Mouse (Mus musculus): ENCODE measurements around the gene Fam89b. TPM values are rescaled to one million over a fixed set of nuclear protein-coding genes. Genes with fewer than 3 reads are reported as not detected.

Gene Fam89b
- polyA plus RNA-seq, 1 experiment from 2014 or later = 92.9 TPM

DNA sequence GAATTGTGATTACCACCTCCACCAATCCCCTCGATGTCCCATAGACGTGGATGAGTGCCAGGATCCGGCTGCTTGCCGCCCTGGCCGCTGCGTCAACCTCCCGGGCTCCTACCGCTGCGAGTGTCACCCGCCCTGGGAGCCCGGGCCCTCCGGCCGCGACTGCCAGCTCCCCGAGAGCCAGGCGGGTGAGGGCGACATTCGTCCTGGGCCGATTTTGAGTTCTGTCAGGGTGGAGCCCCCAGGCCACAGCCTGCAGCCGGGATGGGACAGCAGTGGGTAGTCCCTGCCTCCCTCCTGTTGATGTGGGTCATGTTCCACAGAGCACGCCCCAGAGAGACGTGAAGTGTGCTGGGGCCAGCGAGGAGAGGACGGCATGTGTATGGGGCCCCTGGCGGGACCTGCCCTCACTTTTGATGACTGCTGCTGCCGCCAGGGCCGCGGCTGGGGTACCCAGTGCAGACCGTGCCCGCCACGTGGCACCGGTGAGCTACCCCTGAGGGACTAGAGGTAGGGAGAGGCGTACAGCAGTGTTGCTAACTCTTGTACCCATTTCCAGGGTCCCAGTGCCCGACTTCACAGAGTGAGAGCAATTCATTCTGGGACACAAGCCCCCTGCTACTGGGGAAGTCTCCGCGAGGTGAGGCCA, 27.7 kb upstream of the Fam89b start:
- Histone ChIP-seq H3K9ac (ENCODE audit: low read length) (peak overlapping the region; percentile 47; the same call in 1 of the 2 replicates), H3K9me3 (ENCODE audit: control insufficient read depth, low read length) (no peaks in the 10 kb centered on the region), H3K36me3 (ENCODE audit: control insufficient read depth, insufficient read depth, low read length) (peaks cover 46% of the 10 kb centered on the region), H3K27me3 (ENCODE audit: control insufficient read depth, insufficient read depth, low read depth, low read length) (peaks cover 5% of the 10 kb centered on the region; the same call in 1 of the 2 replicates), H3K27ac (ENCODE audit: low read length) (no peak overlapping the region), H3K4me3 (ENCODE audit: low read length) (peak overlapping the region; percentile 10; the same call in 1 of the 2 replicates), H3K4me1 (replicated peaks; ENCODE audit: control insufficient read depth, insufficient read depth, low read length) (peaks cover 7% of the 10 kb centered on the region), H3K4me2 (ENCODE audit: low read depth, low read length) (peak overlapping the region; percentile 8; the same call in 1 of the 2 replicates)
- ATAC-seq (ENCODE audit: low read depth) = peak; percentile 44
- WGBS = 25% methylated on average over 35 of the region's 36 CpGs

DNA sequence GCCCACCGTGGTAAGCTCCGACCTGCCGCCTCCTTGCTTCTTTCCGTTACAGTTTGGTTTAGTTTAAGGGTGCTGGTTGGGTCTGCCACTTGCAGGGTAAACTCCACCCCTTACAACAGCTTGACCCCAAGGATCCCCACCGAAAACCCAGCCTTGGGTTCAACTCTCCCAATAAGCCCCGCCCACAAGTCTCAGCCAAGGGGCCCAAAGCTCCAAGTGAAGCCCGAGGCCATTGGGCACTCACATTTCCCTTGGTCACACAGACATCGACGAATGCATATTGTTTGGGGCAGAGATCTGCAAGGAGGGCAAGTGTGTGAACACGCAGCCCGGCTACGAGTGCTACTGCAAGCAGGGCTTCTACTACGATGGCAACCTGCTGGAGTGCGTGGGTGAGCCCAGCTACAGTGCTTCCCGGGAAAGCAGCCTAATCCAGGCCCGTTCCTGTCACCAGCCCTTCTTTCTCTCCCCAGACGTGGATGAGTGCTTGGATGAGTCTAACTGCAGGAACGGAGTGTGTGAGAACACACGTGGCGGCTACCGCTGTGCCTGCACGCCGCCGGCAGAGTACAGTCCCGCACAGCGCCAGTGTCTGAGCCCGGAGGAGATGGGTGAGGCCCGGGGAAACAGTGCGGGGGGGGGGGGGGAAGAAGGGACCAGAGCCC, 27.0 kb upstream of the Fam89b start:
- peak overlapping the region; percentile 26; the same call in 1 of the 2 replicates for H3K9ac ChIP-seq (ENCODE audit: low read length)
- no peaks in the 10 kb centered on the region for H3K9me3 ChIP-seq (ENCODE audit: control insufficient read depth, low read length)
- H3K36me3 ChIP-seq (ENCODE audit: control insufficient read depth, insufficient read depth, low read length) = peaks cover 45% of the 10 kb centered on the region
- ATAC-seq (ENCODE audit: low read depth) = peak; percentile 59
- peaks cover 7% of the 10 kb centered on the region for H3K4me1 ChIP-seq (replicated peaks; ENCODE audit: control insufficient read depth, insufficient read depth, low read length)
- 26% methylated on average over 27 of the region's 29 CpGs for WGBS
- peak overlapping the region; percentile 8; the same call in 1 of the 2 replicates for H3K4me2 ChIP-seq (ENCODE audit: low read depth, low read length)
- H3K27me3 ChIP-seq (ENCODE audit: control insufficient read depth, insufficient read depth, low read depth, low read length) = peaks cover 5% of the 10 kb centered on the region; the same call in 1 of the 2 replicates
- H3K27ac ChIP-seq (ENCODE audit: low read length) = no peak overlapping the region
- peak overlapping the region; percentile 10; the same call in 1 of the 2 replicates for H3K4me3 ChIP-seq (ENCODE audit: low read length)

GRCm38 (mm10) chr19:5751742-5752141, 22.3 kb upstream of the Fam89b start:
- Histone ChIP-seq H3K27ac (ENCODE audit: low read length) (no peak overlapping the region), H3K4me2 (ENCODE audit: low read depth, low read length) (no peak overlapping the region), H3K4me1 (replicated peaks; ENCODE audit: control insufficient read depth, insufficient read depth, low read length) (peaks cover 5% of the 10 kb centered on the region), H3K4me3 (ENCODE audit: low read length) (no peak overlapping the region), H3K9me3 (ENCODE audit: control insufficient read depth, low read length) (no peaks in the 10 kb centered on the region), H3K9ac (ENCODE audit: low read length) (no peak overlapping the region), H3K27me3 (ENCODE audit: control insufficient read depth, insufficient read depth, low read depth, low read length) (peaks cover 14% of the 10 kb centered on the region), H3K36me3 (ENCODE audit: control insufficient read depth, insufficient read depth, low read length) (peaks cover 10% of the 10 kb centered on the region)
- 18% methylated on average over 20 of the region's 20 CpGs for WGBS
- peak; percentile 49; the same call in 1 of the 2 replicates for ATAC-seq (ENCODE audit: low read depth)

- no peak overlapping the region for H3K9ac ChIP-seq (ENCODE audit: low read length)
- peaks cover 2% of the 10 kb centered on the region for H3K4me1 ChIP-seq (replicated peaks; ENCODE audit: control insufficient read depth, insufficient read depth, low read length)
- H3K4me3 ChIP-seq (ENCODE audit: low read length) = no peak overlapping the region
- H3K27ac ChIP-seq (ENCODE audit: low read length) = no peak overlapping the region
- H3K4me2 ChIP-seq (ENCODE audit: low read depth, low read length) = no peak overlapping the region
- H3K27me3 ChIP-seq (ENCODE audit: control insufficient read depth, insufficient read depth, low read depth, low read length) = peaks cover 14% of the 10 kb centered on the region
- peaks cover 12% of the 10 kb centered on the region for H3K36me3 ChIP-seq (ENCODE audit: control insufficient read depth, insufficient read depth, low read length)
- no peaks in the 10 kb centered on the region for H3K9me3 ChIP-seq (ENCODE audit: control insufficient read depth, low read length)
- 25% methylated on average over 22 of the region's 22 CpGs for WGBS
- ATAC-seq (ENCODE audit: low read depth) = no peak
Measured at GRCm38 (mm10) chr19:5750951-5751350, 21.5 kb upstream of the Fam89b start.

GRCm38 (mm10) chr19:5749476-5749875, 20.0 kb upstream of the Fam89b start:
- peaks cover 9% of the 10 kb centered on the region for H3K4me1 ChIP-seq (replicated peaks; ENCODE audit: control insufficient read depth, insufficient read depth, low read length)
- WGBS = 69% methylated on average over 6 of the region's 6 CpGs
- no peaks in the 10 kb centered on the region for H3K9me3 ChIP-seq (ENCODE audit: control insufficient read depth, low read length)
- no peak overlapping the region for H3K9ac ChIP-seq (ENCODE audit: low read length)
- no peak overlapping the region for H3K4me3 ChIP-seq (ENCODE audit: low read length)
- H3K27me3 ChIP-seq (ENCODE audit: control insufficient read depth, insufficient read depth, low read depth, low read length) = peaks cover 14% of the 10 kb centered on the region
- ATAC-seq (ENCODE audit: low read depth) = no peak
- peaks cover 12% of the 10 kb centered on the region for H3K36me3 ChIP-seq (ENCODE audit: control insufficient read depth, insufficient read depth, low read length)
- no peak overlapping the region for H3K4me2 ChIP-seq (ENCODE audit: low read depth, low read length)
- no peak overlapping the region for H3K27ac ChIP-seq (ENCODE audit: low read length)

DNA sequence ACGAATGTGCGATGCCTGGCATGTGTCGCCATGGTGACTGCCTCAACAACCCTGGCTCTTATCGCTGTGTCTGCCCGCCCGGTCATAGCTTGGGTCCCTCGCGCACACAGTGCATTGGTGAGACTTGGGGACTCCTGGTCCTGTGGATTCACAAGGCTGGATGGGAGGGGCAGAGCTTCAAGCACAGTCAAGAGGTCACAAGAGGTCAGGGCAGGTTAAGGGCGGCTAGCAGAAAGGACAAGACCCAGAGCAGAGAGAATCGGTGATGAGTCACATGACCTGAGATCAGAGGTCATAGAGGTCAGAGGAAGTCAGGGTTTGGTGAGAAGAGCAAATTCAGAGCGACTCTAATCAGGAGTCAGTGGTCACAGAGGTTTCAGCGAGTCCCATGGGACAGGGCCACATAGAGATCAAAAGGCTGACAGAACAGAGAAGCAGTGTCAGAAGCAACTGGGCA, 17.5 kb upstream of the Fam89b start:
- WGBS = 37% methylated on average over 12 of the region's 12 CpGs
- Histone ChIP-seq H3K27me3 (ENCODE audit: control insufficient read depth, insufficient read depth, low read depth, low read length) (peaks cover 14% of the 10 kb centered on the region), H3K9ac (ENCODE audit: low read length) (no peak overlapping the region), H3K27ac (ENCODE audit: low read length) (no peak overlapping the region), H3K4me1 (replicated peaks; ENCODE audit: control insufficient read depth, insufficient read depth, low read length) (peaks cover 21% of the 10 kb centered on the region), H3K4me3 (ENCODE audit: low read length) (no peak overlapping the region), H3K36me3 (ENCODE audit: control insufficient read depth, insufficient read depth, low read length) (peaks cover 5% of the 10 kb centered on the region; the same call in 1 of the 2 replicates), H3K4me2 (ENCODE audit: low read depth, low read length) (no peak overlapping the region), H3K9me3 (ENCODE audit: control insufficient read depth, low read length) (no peaks in the 10 kb centered on the region)
- ATAC-seq (ENCODE audit: low read depth) = no peak

DNA sequence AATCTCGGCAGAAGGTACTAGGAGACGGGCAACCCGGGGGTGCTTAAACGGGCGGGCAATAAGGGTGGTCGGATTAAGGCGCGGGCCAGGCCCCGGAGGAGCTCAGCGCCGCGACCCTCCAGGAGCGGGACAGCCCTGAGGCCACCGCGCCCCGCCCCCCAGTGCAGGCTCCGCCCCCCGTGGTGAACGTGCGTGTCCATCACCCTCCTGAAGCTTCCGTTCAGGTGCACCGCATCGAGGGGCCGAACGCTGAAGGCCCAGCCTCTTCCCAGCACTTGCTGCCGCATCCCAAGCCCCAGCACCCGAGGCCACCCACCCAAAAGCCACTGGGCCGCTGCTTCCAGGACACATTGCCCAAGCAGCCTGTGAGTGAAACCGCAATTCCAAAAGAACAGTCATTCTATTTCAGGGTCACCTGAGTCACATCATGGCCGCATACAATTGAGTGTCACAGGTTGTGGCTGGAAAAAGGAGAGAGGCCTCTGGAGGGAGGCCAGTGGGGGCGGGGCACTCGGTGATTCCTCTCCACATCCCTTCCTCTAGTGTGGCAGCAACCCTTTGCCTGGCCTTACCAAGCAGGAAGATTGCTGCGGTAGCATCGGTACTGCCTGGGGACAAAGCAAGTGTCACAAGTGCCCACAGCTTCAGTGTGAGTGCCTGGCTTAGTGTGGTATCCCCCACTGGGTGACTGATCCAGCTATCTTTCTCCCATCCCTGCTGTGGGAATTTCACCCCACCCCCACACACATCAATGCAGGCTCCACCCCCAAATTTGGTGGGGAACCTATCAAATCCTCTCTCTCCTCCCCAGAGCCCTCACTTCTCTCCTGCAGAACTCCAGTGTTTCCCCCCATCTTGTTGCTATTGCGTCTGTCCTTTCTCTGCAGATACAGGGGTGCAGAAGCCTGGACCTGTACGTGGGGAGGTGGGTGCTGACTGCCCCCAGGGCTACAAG, 16.6 kb upstream of the Fam89b start:
- 13% methylated on average over 34 of the region's 36 CpGs for WGBS

GRCm38 (mm10) chr19:5743576-5743975, 14.1 kb upstream of the Fam89b start:
- Histone ChIP-seq H3K9ac (ENCODE audit: low read length) (peak overlapping the region; percentile 85), H3K27ac (ENCODE audit: low read length) (no peak overlapping the region), H3K4me2 (ENCODE audit: low read depth, low read length) (peak overlapping the region; percentile 95), H3K36me3 (ENCODE audit: control insufficient read depth, insufficient read depth, low read length) (peaks cover 2% of the 10 kb centered on the region; the same call in 1 of the 2 replicates), H3K4me3 (ENCODE audit: low read length) (peak overlapping the region; percentile 84), H3K9me3 (ENCODE audit: control insufficient read depth, low read length) (no peaks in the 10 kb centered on the region), H3K27me3 (ENCODE audit: control insufficient read depth, insufficient read depth, low read depth, low read length) (no peaks in the 10 kb centered on the region), H3K4me1 (replicated peaks; ENCODE audit: control insufficient read depth, insufficient read depth, low read length) (peaks cover 40% of the 10 kb centered on the region)
- no peak for ATAC-seq (ENCODE audit: low read depth)
- WGBS = 37% methylated on average over 5 of the region's 5 CpGs

More for the DNA sequence above, 16.6 kb upstream of the Fam89b start:
- Histone ChIP-seq H3K4me1 (replicated peaks; ENCODE audit: control insufficient read depth, insufficient read depth, low read length) (peaks cover 24% of the 10 kb centered on the region), H3K9me3 (ENCODE audit: control insufficient read depth, low read length) (no peaks in the 10 kb centered on the region), H3K27ac (ENCODE audit: low read length) (no peak overlapping the region), H3K4me2 (ENCODE audit: low read depth, low read length) (peak overlapping the region; percentile 47), H3K4me3 (ENCODE audit: low read length) (peak overlapping the region; percentile 19), H3K36me3 (ENCODE audit: control insufficient read depth, insufficient read depth, low read length) (peaks cover 5% of the 10 kb centered on the region; the same call in 1 of the 2 replicates), H3K9ac (ENCODE audit: low read length) (peak overlapping the region; percentile 44), H3K27me3 (ENCODE audit: control insufficient read depth, insufficient read depth, low read depth, low read length) (peaks cover 13% of the 10 kb centered on the region)
- no peak for ATAC-seq (ENCODE audit: low read depth)
